Mouse (Mus musculus) forebrain, embryonic 16.5 days (tissue): ENCODE results near the gene Fgfr2. TPM values are rescaled to one million over a fixed set of nuclear protein-coding genes. Genes with fewer than 3 reads are reported as not detected.

ENCODE experiments used
- ATAC-seq: fragments of 200-750 bp; cut with Nextera tagmentation; 2 replicates; pipeline ENCODE4 v1.8.0; 2017; ENCODE audit warnings: mild to moderate bottlenecking, moderate library complexity
- H3K27ac ChIP-seq: fragments of 300-500 bp; sonication (generic); 2 replicates; pipeline ENCODE4 v1.5.1; 2014; ENCODE audit warnings: low read length, control low read depth
- H3K27me3 ChIP-seq: fragments of 300-500 bp; sonication (generic); replicated peaks from 2 replicates; pipeline ENCODE4 v1.6.1; 2014; ENCODE audit warnings: low read length; ENCODE audit not compliant: control insufficient read depth, insufficient read depth
- H3K36me3 ChIP-seq: fragments of 300-500 bp; sonication (generic); 2 replicates; pipeline ENCODE4 v1.6.1; 2014; ENCODE audit not compliant: control insufficient read depth, insufficient read depth
- H3K4me1 ChIP-seq: fragments of 300-500 bp; sonication (generic); replicated peaks from 2 replicates; pipeline ENCODE4 v1.6.1; 2014; ENCODE audit warnings: low read length; ENCODE audit not compliant: control insufficient read depth, insufficient read depth
- H3K4me2 ChIP-seq: fragments of 300-500 bp; sonication (generic); 2 replicates; pipeline ENCODE4 v1.6.1; 2014; ENCODE audit warnings: mild to moderate bottlenecking, low read length, control low read depth
- H3K4me3 ChIP-seq: fragments of 300-500 bp; sonication (generic); replicated peaks from 2 replicates; pipeline ENCODE4 v1.5.1; 2014; ENCODE audit warnings: mild to moderate bottlenecking, low read length, control low read depth
- H3K9ac ChIP-seq: fragments of 300-500 bp; sonication (generic); replicated peaks from 2 replicates; pipeline ENCODE4 v1.6.1; 2014; ENCODE audit warnings: low read depth, low read length, control low read depth
- H3K9me3 ChIP-seq: fragments of 300-500 bp; sonication (generic); 2 replicates; pipeline ENCODE4 v1.6.1; 2016; ENCODE audit warnings: low read length; ENCODE audit not compliant: control insufficient read depth
- WGBS: fragments of 180-500 bp; shearing (Covaris S2); extraction: QIAGEN DNeasy Blood & Tissue Kit; methylation state at CpG from one replicate; pipeline ENCODE4 v1.1.7; 2014; 5-methylcytosine and 5-hydroxymethylcytosine counted together
- polyA plus RNA-seq: library from polyadenylated mRNA; unstranded; fragments of >200 nt; fragmentation: Nextera tagmentation; extraction: Ambion mirVana; gene quantifications from 2 replicates; pipeline ENCODE4 v1.2.1, GENCODE M21; 2015

The Fgfr2 gene
- polyA plus RNA-seq, 1 experiment from 2014 or later, result 39.2 TPM

DNA sequence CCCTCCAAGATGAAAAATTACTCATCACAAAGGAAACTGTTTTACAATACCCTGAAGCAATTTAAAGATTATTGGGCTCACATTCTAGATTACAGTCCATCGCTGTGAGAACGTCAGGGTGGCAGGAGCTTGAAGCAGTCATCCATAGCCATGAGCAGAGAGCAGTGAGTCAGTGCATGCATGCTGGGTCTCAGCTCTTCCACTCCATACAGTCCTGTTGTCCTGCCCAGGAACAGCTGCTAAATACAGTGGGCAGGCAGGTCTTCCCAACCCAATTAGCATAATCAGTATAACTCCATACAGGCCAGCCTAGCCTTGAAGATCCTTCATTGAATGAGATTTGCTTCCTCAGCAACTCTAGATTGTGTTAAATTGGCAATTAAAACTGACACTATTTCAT lies 147.1 kb downstream of the Fgfr2 start:
- no peak overlapping the region for H3K4me3 ChIP-seq
- no peaks in the 10 kb centered on the region for H3K9me3 ChIP-seq
- no peak overlapping the region for H3K4me2 ChIP-seq
- no peaks in the 10 kb centered on the region for H3K36me3 ChIP-seq
- no peak overlapping the region for H3K27ac ChIP-seq
- ATAC-seq, result no peak
- 68% methylated on average over 2 of the region's 2 CpGs for WGBS
- no peaks in the 10 kb centered on the region for H3K27me3 ChIP-seq
- H3K4me1 ChIP-seq, result no peaks in the 10 kb centered on the region
- no peak overlapping the region for H3K9ac ChIP-seq

DNA sequence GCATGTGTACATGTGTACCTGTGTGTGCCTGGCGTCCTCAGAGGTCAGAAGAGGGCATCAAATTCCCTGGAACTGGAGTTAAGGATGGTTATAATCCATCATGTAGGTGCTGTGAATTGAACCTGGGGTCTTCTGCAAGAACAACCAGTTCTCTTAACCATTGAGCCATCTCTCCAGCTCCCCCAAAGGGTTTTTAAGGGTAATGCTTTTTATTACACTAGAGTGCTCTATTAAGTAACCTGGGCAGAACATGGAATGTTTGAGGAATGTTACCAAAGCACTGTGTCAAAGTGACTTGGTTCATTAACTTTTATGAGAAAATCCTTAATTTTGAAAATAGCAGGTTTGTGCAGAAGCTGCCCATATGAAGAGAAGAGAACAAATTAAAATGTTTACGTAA lies 151.1 kb downstream of the Fgfr2 start:
- Histone ChIP-seq H3K4me2 (no peak overlapping the region), H3K27ac (no peak overlapping the region), H3K9ac (no peak overlapping the region), H3K9me3 (no peaks in the 10 kb centered on the region), H3K27me3 (no peaks in the 10 kb centered on the region), H3K36me3 (no peaks in the 10 kb centered on the region), H3K4me1 (no peaks in the 10 kb centered on the region), H3K4me3 (no peak overlapping the region)
- 87% methylated on average over 2 of the region's 2 CpGs for WGBS
- ATAC-seq, result no peak

DNA sequence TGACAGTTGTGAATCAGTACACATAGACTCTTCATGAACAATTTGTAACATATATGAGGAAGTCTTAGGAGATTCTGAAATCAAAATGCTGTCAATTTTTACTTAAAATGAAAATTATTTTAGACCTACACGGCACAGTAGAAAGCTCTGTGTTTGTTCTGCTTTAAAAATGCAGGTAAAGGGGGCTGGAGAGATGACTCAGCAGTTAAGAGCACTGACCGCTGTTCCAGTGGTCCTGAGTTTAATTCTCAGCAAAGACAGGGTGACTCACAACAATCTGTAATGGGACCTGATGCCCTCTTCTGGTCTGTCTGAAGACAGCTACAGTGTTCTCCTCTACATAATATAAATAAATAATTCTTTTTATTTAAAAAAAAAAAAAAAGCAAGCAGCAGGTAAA lies 157.4 kb downstream of the Fgfr2 start:
- H3K4me3 ChIP-seq, result no peak overlapping the region
- no peaks in the 10 kb centered on the region for H3K4me1 ChIP-seq
- no peaks in the 10 kb centered on the region for H3K36me3 ChIP-seq
- H3K27me3 ChIP-seq, result no peaks in the 10 kb centered on the region
- H3K27ac ChIP-seq, result no peak overlapping the region
- H3K9me3 ChIP-seq, result no peaks in the 10 kb centered on the region
- no peak overlapping the region for H3K4me2 ChIP-seq
- H3K9ac ChIP-seq, result no peak overlapping the region
- WGBS, result 85% methylated on average over 2 of the region's 2 CpGs
- no peak for ATAC-seq

DNA sequence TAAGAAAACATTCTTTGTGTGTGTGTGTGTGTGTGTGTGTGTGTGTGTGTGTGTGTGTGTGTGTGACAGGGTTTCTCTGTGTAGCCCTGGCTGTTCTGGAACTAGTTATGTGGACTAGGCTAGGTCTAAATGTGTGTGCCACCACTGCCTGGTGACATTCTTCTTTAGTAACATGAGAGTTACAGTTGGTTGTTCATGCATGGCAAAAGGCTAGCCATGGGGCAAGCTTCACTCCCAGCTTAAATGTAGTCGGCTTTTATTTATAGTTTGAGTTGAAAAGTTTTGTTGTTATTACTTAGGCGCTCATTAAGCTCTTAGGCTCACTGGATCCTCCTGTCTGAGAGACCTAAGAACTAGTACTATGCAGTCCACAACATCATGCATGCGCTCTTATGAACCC lies 158.8 kb downstream of the Fgfr2 start:
- no peak for ATAC-seq
- no peaks in the 10 kb centered on the region for H3K9me3 ChIP-seq
- no peak overlapping the region for H3K4me3 ChIP-seq
- H3K9ac ChIP-seq, result no peak overlapping the region
- 83% methylated on average over 3 of the region's 3 CpGs for WGBS
- no peak overlapping the region for H3K27ac ChIP-seq
- H3K36me3 ChIP-seq, result no peaks in the 10 kb centered on the region
- no peak overlapping the region for H3K4me2 ChIP-seq
- no peaks in the 10 kb centered on the region for H3K27me3 ChIP-seq
- no peaks in the 10 kb centered on the region for H3K4me1 ChIP-seq

DNA sequence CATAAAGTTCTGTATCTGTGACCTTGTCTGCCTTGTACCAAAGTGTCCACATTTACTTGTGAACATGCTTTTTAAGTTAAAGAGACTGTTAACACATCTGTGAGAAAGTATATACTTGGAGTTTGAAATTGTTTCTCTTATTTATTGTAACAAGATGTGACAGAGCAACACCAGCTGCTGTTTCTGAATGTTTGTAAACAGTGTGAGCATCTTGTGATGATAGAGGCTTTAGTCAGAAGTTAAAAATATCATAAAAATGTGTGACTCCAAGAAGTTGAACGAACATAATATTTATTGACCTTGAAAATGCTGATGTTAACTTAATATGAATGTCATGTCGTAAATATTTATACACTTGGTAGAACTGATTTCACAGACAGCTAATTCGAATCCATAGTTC lies 172.5 kb downstream of the Fgfr2 start:
- H3K4me2 ChIP-seq, result no peak overlapping the region
- H3K36me3 ChIP-seq, result no peaks in the 10 kb centered on the region
- 93% methylated on average over 3 of the region's 3 CpGs for WGBS
- no peak for ATAC-seq
- H3K27ac ChIP-seq, result no peak overlapping the region
- H3K9me3 ChIP-seq, result no peaks in the 10 kb centered on the region
- H3K27me3 ChIP-seq, result no peaks in the 10 kb centered on the region
- no peak overlapping the region for H3K4me3 ChIP-seq
- H3K9ac ChIP-seq, result no peak overlapping the region
- no peaks in the 10 kb centered on the region for H3K4me1 ChIP-seq

DNA sequence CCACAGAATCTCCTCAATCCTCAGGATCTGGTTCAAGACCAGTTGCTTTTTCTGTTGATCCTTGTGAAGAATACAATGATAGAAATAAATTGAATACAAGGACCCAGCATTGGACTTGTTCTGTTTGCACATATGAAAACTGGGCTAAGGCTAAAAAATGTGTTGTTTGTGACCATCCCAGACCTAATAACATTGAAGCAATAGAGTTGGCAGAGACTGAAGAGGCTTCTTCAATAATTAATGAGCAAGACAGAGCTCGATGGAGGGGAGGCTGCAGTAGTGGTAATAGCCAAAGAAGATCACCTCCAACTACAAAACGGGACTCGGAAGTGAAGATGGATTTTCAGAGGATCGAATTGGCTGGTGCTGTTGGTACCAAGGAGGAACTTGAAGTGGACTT lies 173.2 kb downstream of the Fgfr2 start:
- H3K4me2 ChIP-seq, result no peak overlapping the region
- no peaks in the 10 kb centered on the region for H3K27me3 ChIP-seq
- H3K27ac ChIP-seq, result no peak overlapping the region
- no peaks in the 10 kb centered on the region for H3K36me3 ChIP-seq
- H3K9ac ChIP-seq, result no peak overlapping the region
- 92% methylated on average over 4 of the region's 4 CpGs for WGBS
- H3K9me3 ChIP-seq, result no peaks in the 10 kb centered on the region
- no peak for ATAC-seq
- no peak overlapping the region for H3K4me3 ChIP-seq
- H3K4me1 ChIP-seq, result no peaks in the 10 kb centered on the region

DNA sequence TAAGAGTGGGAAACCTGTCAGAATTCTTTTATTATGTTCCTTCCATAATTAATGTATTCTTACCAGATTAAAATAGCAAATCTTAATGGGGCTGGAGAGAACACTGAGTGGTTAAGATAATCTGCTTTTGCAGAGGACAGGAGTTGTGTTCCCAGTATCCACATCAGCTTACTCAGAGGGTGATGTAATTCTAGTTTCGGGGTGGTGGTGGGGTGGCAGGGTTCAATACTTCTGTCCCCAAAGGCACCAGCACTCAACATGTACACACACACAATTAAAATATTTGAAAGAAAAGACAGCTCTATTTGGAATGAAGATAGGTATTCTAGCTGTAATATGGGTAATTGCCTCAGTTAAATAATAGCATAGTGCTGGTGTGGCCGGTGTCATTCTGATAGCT lies 182.6 kb downstream of the Fgfr2 start:
- WGBS, result 75% methylated on average over 2 of the region's 2 CpGs
- Histone ChIP-seq H3K27ac (no peak overlapping the region), H3K4me1 (no peaks in the 10 kb centered on the region; the same call in 1 of the 2 replicates), H3K9ac (no peak overlapping the region), H3K36me3 (no peaks in the 10 kb centered on the region), H3K9me3 (no peaks in the 10 kb centered on the region), H3K4me3 (no peak overlapping the region), H3K27me3 (no peaks in the 10 kb centered on the region), H3K4me2 (no peak overlapping the region)
- no peak for ATAC-seq

DNA sequence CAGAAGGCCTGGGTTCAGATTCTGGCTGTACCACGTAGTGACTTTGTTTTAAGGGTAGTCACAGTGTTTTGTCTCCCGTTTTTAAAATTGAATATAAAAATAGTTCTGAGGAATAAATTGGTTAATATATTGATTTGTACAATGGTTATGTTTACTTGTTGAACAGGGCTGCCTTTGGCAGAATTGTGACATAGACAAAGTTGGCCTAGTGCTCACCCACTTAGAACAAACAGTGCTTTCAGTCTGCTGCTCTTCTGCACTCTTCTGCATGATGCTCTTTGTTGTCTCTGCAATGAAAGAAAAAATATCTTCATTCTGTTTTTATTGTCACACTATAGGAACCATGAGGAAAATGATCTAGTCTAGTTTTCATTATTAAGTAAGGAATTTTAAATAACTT lies 184.0 kb downstream of the Fgfr2 start:
- no peaks in the 10 kb centered on the region for H3K9me3 ChIP-seq
- WGBS, result 96% methylated on average over 2 of the region's 2 CpGs
- no peaks in the 10 kb centered on the region for H3K27me3 ChIP-seq
- no peak overlapping the region for H3K27ac ChIP-seq
- H3K9ac ChIP-seq, result no peak overlapping the region
- ATAC-seq, result no peak
- H3K4me3 ChIP-seq, result no peak overlapping the region
- no peaks in the 10 kb centered on the region; the same call in 1 of the 2 replicates for H3K4me1 ChIP-seq
- H3K4me2 ChIP-seq, result no peak overlapping the region
- no peaks in the 10 kb centered on the region for H3K36me3 ChIP-seq

DNA sequence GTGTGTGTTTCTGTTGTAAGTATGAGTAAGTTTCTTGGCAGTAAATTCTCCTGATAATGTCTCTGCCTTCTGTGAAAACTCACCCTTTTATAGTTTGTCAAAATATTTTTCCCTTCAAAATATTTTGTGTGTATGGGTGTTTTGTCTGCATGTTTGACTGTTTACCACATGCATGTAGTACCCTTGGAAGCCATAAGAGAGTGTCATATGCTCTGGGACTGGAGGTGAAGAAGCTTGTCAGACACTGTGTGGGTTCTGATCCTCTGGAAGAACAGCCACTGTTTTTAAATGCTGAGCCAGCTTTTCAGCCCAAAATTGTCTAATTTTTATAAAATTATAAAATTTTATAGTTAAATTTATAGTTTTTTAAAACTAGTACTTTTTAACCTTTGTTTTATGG lies 188.4 kb downstream of the Fgfr2 start:
- no peak overlapping the region for H3K27ac ChIP-seq
- H3K4me2 ChIP-seq, result no peak overlapping the region
- no peak for ATAC-seq
- H3K4me3 ChIP-seq, result no peak overlapping the region
- peaks cover 15% of the 10 kb centered on the region for H3K4me1 ChIP-seq
- H3K36me3 ChIP-seq, result no peaks in the 10 kb centered on the region
- H3K27me3 ChIP-seq, result no peaks in the 10 kb centered on the region
- no peak overlapping the region for H3K9ac ChIP-seq
- H3K9me3 ChIP-seq, result no peaks in the 10 kb centered on the region

DNA sequence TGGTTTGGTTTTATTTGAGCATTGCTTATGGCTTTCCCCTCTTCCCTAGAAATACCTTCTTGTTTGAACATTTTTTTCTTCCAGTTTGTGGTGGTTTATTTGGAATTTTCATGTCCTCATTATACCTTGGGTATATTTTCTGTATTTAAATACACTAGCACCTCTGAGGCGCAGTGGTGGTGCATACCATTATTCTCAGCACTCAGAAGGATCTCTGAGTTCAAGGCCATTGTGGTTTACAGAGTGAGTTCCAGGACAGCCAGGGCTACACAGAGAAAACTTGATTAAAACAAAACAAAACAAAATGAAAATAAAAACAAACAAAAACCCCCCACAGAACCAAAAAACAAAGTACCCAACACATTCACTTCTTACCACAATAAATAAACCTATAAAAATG lies 189.8 kb downstream of the Fgfr2 start:
- 68% methylated on average over 1 of the region's 1 CpGs for WGBS
- no peak overlapping the region for H3K27ac ChIP-seq
- no peak for ATAC-seq

More for the DNA sequence above, 189.8 kb downstream of the Fgfr2 start:
- Histone ChIP-seq H3K9me3 (no peaks in the 10 kb centered on the region), H3K4me1 (peaks cover 15% of the 10 kb centered on the region), H3K9ac (no peak overlapping the region), H3K36me3 (no peaks in the 10 kb centered on the region), H3K4me2 (no peak overlapping the region), H3K4me3 (no peak overlapping the region), H3K27me3 (no peaks in the 10 kb centered on the region)
